Mouse (Mus musculus) CH12.LX (cell line): ENCODE measurements around the gene Endod1. TPM values are rescaled to one million over a fixed set of nuclear protein-coding genes. Genes with fewer than 3 reads are reported as not detected.

Experiments used
- DNase-seq: peaks from one replicate; pipeline ENCODE4 v3.0.0-alpha.2; 2013; ENCODE audit errors: extremely low read depth
- H3K27ac ChIP-seq: 2 replicates; pipeline ENCODE4 v1.5.1; 2012; ENCODE audit warnings: low read depth, mild to moderate bottlenecking, control low read depth, moderate library complexity; ENCODE audit not compliant: insufficient read depth
- H3K27me3 ChIP-seq: replicated peaks from 2 replicates; pipeline ENCODE3; 2012; ENCODE audit warnings: inconsistent platforms
- H3K36me3 ChIP-seq, 2 experiments: replicated peaks in 1 of 2; 2 replicates each; pipeline versions ENCODE3 to v1.6.1; 2012; ENCODE audit warnings: inconsistent platforms in 1 of 2, low read length in 1 of 2, mild to moderate bottlenecking in 1 of 2, mixed read lengths in 1 of 2, moderate library complexity in 1 of 2; ENCODE audit not compliant: control insufficient read depth in 1 of 2, insufficient read depth in 1 of 2
- H3K4me1 ChIP-seq, 2 experiments: 2 replicates each; pipeline ENCODE4 v1.6.1; 2012; ENCODE audit warnings: inconsistent platforms in 1 of 2, moderate library complexity in 1 of 2; ENCODE audit not compliant: insufficient read depth in 2 of 2, control insufficient read depth in 1 of 2
- H3K4me2 ChIP-seq: 2 replicates; pipeline ENCODE4 v1.6.1; 2012; ENCODE audit warnings: low read depth, mild to moderate bottlenecking, control low read depth; ENCODE audit not compliant: poor library complexity, insufficient read depth, severe bottlenecking
- H3K4me3 ChIP-seq, 3 experiments: fragments of 150-350 bp in 1 of 3; sonication (generic) in 1 of 3; replicated peaks in 1 of 3; 2 replicates each; pipeline versions ENCODE3 to v1.5.1; 2011 to 2012; ENCODE audit warnings: low read depth in 2 of 3, low read length in 2 of 3, mild to moderate bottlenecking in 2 of 3, moderate library complexity in 2 of 3, control low read depth in 1 of 3, improper control_type of control experiment in 1 of 3, inconsistent platforms in 1 of 3, mixed read lengths in 1 of 3; ENCODE audit not compliant: poor library complexity in 1 of 3
- H3K79me2 ChIP-seq: replicated peaks from 2 replicates; pipeline ENCODE4 v1.6.1; 2012; ENCODE audit warnings: mild to moderate bottlenecking, moderate library complexity; ENCODE audit not compliant: control insufficient read depth, poor library complexity, insufficient read depth, severe bottlenecking; ENCODE audit errors: extremely low read depth
- H3K9ac ChIP-seq: 2 replicates; pipeline ENCODE4 v1.6.1; 2012; ENCODE audit warnings: low read depth, mild to moderate bottlenecking, control low read depth, moderate library complexity; ENCODE audit not compliant: insufficient read depth
- H3K9me3 ChIP-seq: replicated peaks from 2 replicates; pipeline ENCODE3; 2012; ENCODE audit warnings: low read length, inconsistent platforms, mixed read lengths
- CTCF ChIP-seq, 2 experiments: IDR thresholded peaks in 1 of 2; conservative IDR thresholded peaks in 1 of 2; 2 replicates each; pipeline ENCODE4 v1.5.1; 2011 to 2012; ENCODE audit warnings: low read depth in 2 of 2, low read length in 2 of 2, improper control_type of control experiment in 1 of 2, inconsistent platforms in 1 of 2, mild to moderate bottlenecking in 1 of 2, moderate library complexity in 1 of 2
- E2F4 ChIP-seq: IDR thresholded peaks from 2 replicates; pipeline ENCODE4 v1.6.1; 2011; ENCODE audit warnings: low read depth, low read length, improper control_type of control experiment; ENCODE audit not compliant: insufficient replicate concordance
- ELF1 ChIP-seq: IDR thresholded peaks from 2 replicates; pipeline ENCODE4 v1.6.1; 2014; ENCODE audit warnings: low read depth, mild to moderate bottlenecking, inconsistent platforms, low read length, improper control_type of control experiment
- ETS1 ChIP-seq: conservative IDR thresholded peaks from 2 replicates; pipeline ENCODE4 v1.6.1; 2012; ENCODE audit warnings: low read depth, mild to moderate bottlenecking, inconsistent platforms, low read length, improper control_type of control experiment, moderate library complexity
- GABPA ChIP-seq: IDR thresholded peaks from 2 replicates; pipeline ENCODE4 v1.6.1; 2012; ENCODE audit warnings: low read depth, low read length, improper control_type of control experiment, inconsistent platforms; ENCODE audit not compliant: insufficient replicate concordance
- HCFC1 ChIP-seq: IDR thresholded peaks from 2 replicates; pipeline ENCODE4 v1.6.1; 2012; ENCODE audit warnings: low read depth, mild to moderate bottlenecking, inconsistent platforms, low read length, improper control_type of control experiment
- IRF4 ChIP-seq: IDR thresholded peaks from 2 replicates; pipeline ENCODE4 v1.6.1; 2014; ENCODE audit warnings: low read depth, mild to moderate bottlenecking, inconsistent platforms, low read length, improper control_type of control experiment
- JUND ChIP-seq: conservative IDR thresholded peaks from 2 replicates; pipeline ENCODE4 v1.6.1; 2011; ENCODE audit warnings: low read depth, low read length, improper control_type of control experiment
- KAT2A ChIP-seq: IDR thresholded peaks from 2 replicates; pipeline ENCODE4 v1.6.1; 2012; ENCODE audit warnings: low read length, improper control_type of control experiment, inconsistent platforms; ENCODE audit not compliant: insufficient replicate concordance
- MAFK ChIP-seq: IDR thresholded peaks from 2 replicates; pipeline ENCODE4 v1.6.1; 2011; ENCODE audit warnings: low read length, improper control_type of control experiment; ENCODE audit not compliant: insufficient replicate concordance
- MAZ ChIP-seq: IDR thresholded peaks from 2 replicates; pipeline ENCODE4 v1.6.1; 2012; ENCODE audit warnings: low read depth, mild to moderate bottlenecking, inconsistent platforms, low read length, improper control_type of control experiment, moderate library complexity
- NRF1 ChIP-seq: IDR thresholded peaks from 2 replicates; pipeline ENCODE4 v1.6.1; 2014; ENCODE audit warnings: low read depth, mild to moderate bottlenecking, inconsistent platforms, low read length, improper control_type of control experiment, moderate library complexity
- PAX5 ChIP-seq: IDR thresholded peaks from 2 replicates; pipeline ENCODE4 v1.6.1; 2012; ENCODE audit warnings: low read length, inconsistent platforms, mixed read lengths
- POLR2AphosphoS2 ChIP-seq: IDR thresholded peaks from 2 replicates; pipeline ENCODE4 v1.6.1; 2011; ENCODE audit warnings: low read depth, low read length, improper control_type of control experiment
- RAD21 ChIP-seq: IDR thresholded peaks from 2 replicates; pipeline ENCODE4 v1.6.1; 2011; ENCODE audit warnings: low read depth, mild to moderate bottlenecking, low read length, improper control_type of control experiment, moderate library complexity
- SIN3A ChIP-seq: IDR thresholded peaks from 2 replicates; pipeline ENCODE4 v1.6.1; 2012; ENCODE audit warnings: low read length, improper control_type of control experiment, inconsistent platforms
- SMC3 ChIP-seq: IDR thresholded peaks from 2 replicates; pipeline ENCODE4 v1.6.1; 2011; ENCODE audit warnings: low read depth, low read length, improper control_type of control experiment
- TCF12 ChIP-seq: IDR thresholded peaks from 2 replicates; pipeline ENCODE4 v1.6.1; 2014; ENCODE audit warnings: low read depth, mild to moderate bottlenecking, inconsistent platforms, low read length, improper control_type of control experiment
- UBTF ChIP-seq: IDR thresholded peaks from 2 replicates; pipeline ENCODE4 v1.6.1; 2012; ENCODE audit warnings: low read depth, mild to moderate bottlenecking, inconsistent platforms, low read length, improper control_type of control experiment, moderate library complexity
- USF2 ChIP-seq: conservative IDR thresholded peaks from 2 replicates; pipeline ENCODE4 v1.6.1; 2011; ENCODE audit warnings: low read depth, low read length, improper control_type of control experiment
- ZC3H11A ChIP-seq: IDR thresholded peaks from 2 replicates; pipeline ENCODE4 v1.6.1; 2012; ENCODE audit warnings: low read depth, mild to moderate bottlenecking, inconsistent platforms, low read length, improper control_type of control experiment
- ZKSCAN1 ChIP-seq: IDR thresholded peaks from 2 replicates; pipeline ENCODE4 v1.6.1; 2012; ENCODE audit warnings: low read depth, inconsistent platforms, low read length, improper control_type of control experiment, borderline replicate concordance
- ZMIZ1 ChIP-seq: IDR thresholded peaks from 2 replicates; pipeline ENCODE4 v1.6.1; 2012; ENCODE audit warnings: low read depth, mild to moderate bottlenecking, inconsistent platforms, low read length, improper control_type of control experiment
- ZNF384 ChIP-seq: IDR thresholded peaks from 2 replicates; pipeline ENCODE4 v1.6.1; 2012; ENCODE audit warnings: low read depth, low read length, improper control_type of control experiment, inconsistent platforms
- dilution Hi-C: fragments of 300-500 bp; cut with MboI; formaldehyde crosslinking; loops from 2 replicates; pipeline ENCODE4 v1.14.3; 2020; ENCODE audit warnings: low sequenced_read_pairs; ENCODE audit not compliant: extremely low pct_unique_long_range_greater_than_20kb, extremely low pct_ligation_motif_present
- in situ Hi-C: fragments of 300-500 bp; cut with MboI; formaldehyde crosslinking; loops from 3 replicates; pipeline ENCODE4 v1.14.3; 2019; ENCODE audit warnings: low sequenced_read_pairs, low pct_ligation_motif_present, low pct_unique_long_range_greater_than_20kb, mixed read lengths
- polyA plus RNA-seq: library from polyadenylated mRNA; unstranded; fragments of >175 nt; gene quantifications from 2 replicates; pipeline ENCODE4 v1.2.1, GENCODE M21; 2012; ENCODE audit warnings: low read depth; ENCODE audit not compliant: insufficient read length
- total RNA-seq, 2 experiments: library from RNA; depleted of rRNA; stranded (reverse); fragments of 300-350 nt in 1 of 2; fragments of >200 nt in 1 of 2; gene quantifications; 2 replicates each; pipeline ENCODE4 v1.2.3; 2012 to 2014

Gene Endod1
- total and polyA plus RNA-seq, 3 experiments, result 1.6 to 4.6 (median 3.0) TPM

- Histone ChIP-seq H3K4me1 (peaks cover 11 to 13% of the 10 kb centered on the region in 2 experiments), H3K9me3 (no peaks in the 10 kb centered on the region), H3K27me3 (no peaks in the 10 kb centered on the region), H3K79me2 (no peaks in the 10 kb centered on the region), H3K27ac (no peak overlapping the region), H3K36me3 (no peaks in the 10 kb centered on the region), H3K4me2 (no peak overlapping the region), H3K9ac (no peak overlapping the region), H3K4me3 (no peak overlapping the region)
- TF ChIP-seq NRF1 (no peak), JUND (no peak), HCFC1 (no peak), KAT2A (no peak), TCF12 (no peak), MAZ (no peak), UBTF (no peak), ZMIZ1 (no peak), ZNF384 (no peak), SMC3 (no peak), MAFK (no peak), POLR2AphosphoS2 (no peak), ELF1 (no peak)
- dilution Hi-C loops (no loop called here), in situ Hi-C loops (loop anchor here (5.0 kb wide), 1 partner anchor 37 kb away; no protein-coding TSS in a partner anchor)
- no peak for DNase-seq
Observed at GRCm38 (mm10) chr9:14389050-14389621, 7.8 kb upstream of the Endod1 start.

GRCm38 (mm10) chr9:14388001-14388400, 6.7 kb upstream of the Endod1 start:
- no peaks in the 10 kb centered on the region for H3K9me3 ChIP-seq
- H3K4me2 ChIP-seq, result no peak overlapping the region
- dilution Hi-C loops (no loop called here), in situ Hi-C loops (loop anchor here (5.0 kb wide), 1 partner anchor 36 kb away; no protein-coding TSS in a partner anchor)
- H3K4me3 ChIP-seq, result no peak overlapping the region
- H3K36me3 ChIP-seq, result no peaks in the 10 kb centered on the region
- TF ChIP-seq ETS1 (no peak), RAD21 (peak; percentile 28), JUND (no peak), ZC3H11A (no peak), SIN3A (no peak), PAX5 (no peak), HCFC1 (no peak), ZKSCAN1 (no peak), SMC3 (peak; percentile 45), MAZ (no peak), CTCF (conservative IDR thresholded peaks at IDR 0.05 in 1 of 2, IDR thresholded peaks at IDR 0.05 in 1 of 2; ENCODE audit: low read depth in 2 of 2, low read length in 2 of 2) (peak in 1 of 2 experiments; percentile 51; a peak in 3 of 4 replicates), USF2 (no peak), NRF1 (no peak), IRF4 (no peak), GABPA (no peak), E2F4 (no peak), POLR2AphosphoS2 (no peak)
- no peaks in the 10 kb centered on the region for H3K27me3 ChIP-seq
- no peak overlapping the region for H3K27ac ChIP-seq
- H3K4me1 ChIP-seq, result peaks cover 11 to 15% of the 10 kb centered on the region in 2 experiments
- no peak overlapping the region for H3K9ac ChIP-seq
- no peaks in the 10 kb centered on the region for H3K79me2 ChIP-seq
- no peak for DNase-seq
